Mouse (Mus musculus) MEL (cell line): ENCODE measurements around the gene Tnfrsf1b. TPM values are rescaled to one million over a fixed set of nuclear protein-coding genes. Genes with fewer than 3 reads are reported as not detected.

Experiments used
- DNase-seq: peaks from one replicate; pipeline ENCODE4 v3.0.0; 2011; ENCODE audit warnings: low read depth, low spot score
- H3K27ac ChIP-seq: 2 replicates; pipeline ENCODE4 v1.5.1; 2012; ENCODE audit warnings: low read depth, mild to moderate bottlenecking, control low read depth, low read length, moderate library complexity; ENCODE audit not compliant: control insufficient read depth
- H3K27me3 ChIP-seq, 2 experiments: fragments of 150-350 bp in 1 of 2; sonication (generic) in 1 of 2; 2 replicates each; pipeline ENCODE4 v1.6.1; 2012; ENCODE audit warnings: low read length in 2 of 2, mild to moderate bottlenecking in 2 of 2, improper control_type of control experiment in 1 of 2, moderate library complexity in 1 of 2; ENCODE audit not compliant: insufficient read depth in 2 of 2, control insufficient read depth in 1 of 2
- H3K36me3 ChIP-seq, 2 experiments: 2 replicates each; pipeline ENCODE4 v1.6.1; 2012 to 2014; ENCODE audit warnings: low read length in 2 of 2, improper control_type of control experiment in 1 of 2, inconsistent platforms in 1 of 2, mild to moderate bottlenecking in 1 of 2; ENCODE audit not compliant: insufficient read depth in 2 of 2, control insufficient read depth in 1 of 2
- H3K4me1 ChIP-seq, 2 experiments: fragments of 150-350 bp in 1 of 2; sonication (generic) in 1 of 2; 2 replicates each; pipeline ENCODE4 v1.6.1; 2012; ENCODE audit warnings: low read length in 2 of 2, improper control_type of control experiment in 1 of 2, mild to moderate bottlenecking in 1 of 2; ENCODE audit not compliant: insufficient read depth in 2 of 2, control insufficient read depth in 1 of 2
- H3K4me3 ChIP-seq, 2 experiments: fragments of 150-350 bp in 1 of 2; sonication (generic) in 1 of 2; 2 replicates each; pipeline ENCODE4 v1.5.1; 2012; ENCODE audit warnings: low read depth in 2 of 2, low read length in 2 of 2, mild to moderate bottlenecking in 2 of 2, moderate library complexity in 2 of 2, control low read depth in 1 of 2, improper control_type of control experiment in 1 of 2; ENCODE audit not compliant: control insufficient read depth in 1 of 2, insufficient read depth in 1 of 2
- H3K79me2 ChIP-seq: 2 replicates; pipeline ENCODE4 v1.6.1; 2012; ENCODE audit warnings: mild to moderate bottlenecking, low read length, moderate library complexity; ENCODE audit not compliant: control insufficient read depth, poor library complexity, insufficient read depth
- H3K9ac ChIP-seq: 2 replicates; pipeline ENCODE4 v1.6.1; 2012; ENCODE audit warnings: low read depth, mild to moderate bottlenecking, control low read depth, low read length, moderate library complexity; ENCODE audit not compliant: control insufficient read depth, poor library complexity, severe bottlenecking
- H3K9me3 ChIP-seq: fragments of 150-350 bp; sonication (generic); replicated peaks from 2 replicates; pipeline ENCODE4 v1.6.1; 2012; ENCODE audit warnings: mild to moderate bottlenecking, low read length, improper control_type of control experiment, moderate library complexity; ENCODE audit not compliant: insufficient read depth
- BHLHE40 ChIP-seq: IDR thresholded peaks from 2 replicates; pipeline ENCODE4 v1.6.1; 2012; ENCODE audit warnings: low read depth, mild to moderate bottlenecking, inconsistent platforms, low read length, improper control_type of control experiment, borderline replicate concordance
- EP300 ChIP-seq, 2 experiments: IDR thresholded peaks; 2 replicates each; pipeline ENCODE4 v1.6.1; 2011; ENCODE audit warnings: improper control_type of control experiment in 2 of 2, low read length in 2 of 2, low read depth in 1 of 2, mild to moderate bottlenecking in 1 of 2
- ETS1 ChIP-seq: IDR thresholded peaks from 2 replicates; pipeline ENCODE4 v1.6.1; 2012; ENCODE audit warnings: low read depth, mild to moderate bottlenecking, inconsistent platforms, low read length, improper control_type of control experiment, moderate library complexity
- HCFC1 ChIP-seq: IDR thresholded peaks from 2 replicates; pipeline ENCODE4 v1.6.1; 2012; ENCODE audit warnings: low read depth, mild to moderate bottlenecking, inconsistent platforms, low read length, improper control_type of control experiment, moderate library complexity
- KAT2A ChIP-seq: conservative IDR thresholded peaks from 2 replicates; pipeline ENCODE4 v1.6.1; 2012; ENCODE audit warnings: low read depth, low read length, improper control_type of control experiment, inconsistent platforms
- RAD21 ChIP-seq: IDR thresholded peaks from 2 replicates; pipeline ENCODE4 v1.6.1; 2011; ENCODE audit warnings: mild to moderate bottlenecking, low read depth, low read length, improper control_type of control experiment
- RCOR1 ChIP-seq: IDR thresholded peaks from 2 replicates; pipeline ENCODE4 v1.6.1; 2012; ENCODE audit warnings: low read depth, mild to moderate bottlenecking, inconsistent platforms, low read length, improper control_type of control experiment
- TAL1 ChIP-seq: IDR thresholded peaks from 2 replicates; pipeline ENCODE4 v1.6.1; 2012; ENCODE audit warnings: mild to moderate bottlenecking, inconsistent platforms, low read length, moderate library complexity, mixed read lengths
- TCF12 ChIP-seq: IDR thresholded peaks from 2 replicates; pipeline ENCODE4 v1.6.1; 2014; ENCODE audit warnings: low read depth, mild to moderate bottlenecking, inconsistent platforms, low read length, improper control_type of control experiment, moderate library complexity
- UBTF ChIP-seq: IDR thresholded peaks from 2 replicates; pipeline ENCODE4 v1.6.1; 2012; ENCODE audit warnings: low read depth, mild to moderate bottlenecking, inconsistent platforms, low read length, improper control_type of control experiment, moderate library complexity, borderline replicate concordance; ENCODE audit not compliant: insufficient read depth
- USF1 ChIP-seq: IDR thresholded peaks from 2 replicates; pipeline ENCODE4 v1.6.1; 2014; ENCODE audit warnings: low read depth, mild to moderate bottlenecking, inconsistent platforms, low read length, improper control_type of control experiment, moderate library complexity
- ZNF384 ChIP-seq: IDR thresholded peaks from 2 replicates; pipeline ENCODE4 v1.6.1; 2012; ENCODE audit warnings: low read depth, mild to moderate bottlenecking, inconsistent platforms, low read length, improper control_type of control experiment
- polyA plus RNA-seq, 2 experiments: library from polyadenylated mRNA; stranded (reverse) in 1 of 2; unstranded in 1 of 2; fragments of >175 nt in 1 of 2; fragments of >200 nt in 1 of 2; gene quantifications; 2 replicates each; pipeline versions ENCODE4 v1.2.1 to v1.2.4; 2012; ENCODE audit warnings: low replicate concordance in 2 of 2, low read depth in 1 of 2; ENCODE audit not compliant: insufficient read length in 2 of 2, insufficient read depth in 1 of 2, missing spikeins in 1 of 2
- total RNA-seq: library from RNA; depleted of rRNA; stranded (reverse); fragments of 300-350 nt; gene quantifications from 2 replicates; pipeline ENCODE4 v1.2.3, GENCODE M21; 2012

Gene Tnfrsf1b
- total and polyA plus RNA-seq, 3 experiments, result 0.58 to 1.2 TPM; not detected in 1

DNA sequence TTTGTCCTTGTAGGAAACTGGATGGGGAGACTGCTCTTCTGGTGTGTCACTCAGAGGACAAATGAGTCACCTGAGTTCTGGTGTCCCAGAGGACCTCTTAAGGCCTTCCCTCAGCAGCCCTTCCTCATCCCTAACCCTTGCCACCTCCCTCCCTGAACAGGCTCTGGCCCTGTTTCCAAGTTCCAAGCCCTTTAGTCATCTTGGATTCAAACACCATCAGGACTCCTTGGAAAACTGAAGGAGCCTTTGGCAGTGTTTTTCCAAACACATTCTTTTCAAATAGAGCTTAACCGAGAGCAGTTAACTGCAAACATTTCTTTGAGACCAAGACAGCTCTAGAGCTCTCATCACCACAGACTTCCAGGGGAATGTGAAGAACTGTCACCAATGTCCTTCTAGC lies 26.1 kb upstream of the Tnfrsf1b start:
- no peak overlapping the region for H3K4me3 ChIP-seq
- peaks cover 0 to 4% of the 10 kb centered on the region in 2 experiments; a peak in 1 of 4 replicates for H3K36me3 ChIP-seq

DNA sequence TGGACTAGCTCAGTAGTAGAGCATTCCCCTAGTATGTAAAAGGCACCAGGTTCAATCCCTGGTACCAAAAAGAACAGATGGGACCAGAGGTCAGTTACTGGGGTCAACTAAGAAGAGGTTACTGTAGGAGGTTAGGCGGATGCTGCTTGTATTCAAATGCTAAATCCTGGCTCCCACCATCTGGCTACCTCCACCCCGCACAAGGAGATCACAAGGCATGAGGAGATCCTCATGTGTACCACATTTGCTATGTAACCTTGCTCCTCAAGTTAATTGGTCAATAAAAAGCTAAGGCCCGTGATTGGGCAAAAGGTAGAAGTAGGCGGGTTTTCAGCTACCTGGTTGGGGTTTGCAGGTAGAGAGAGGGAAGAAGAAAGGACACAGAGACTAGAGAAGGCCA lies 25.0 kb upstream of the Tnfrsf1b start:
- Histone ChIP-seq H3K27ac (no peak overlapping the region), H3K4me3 (no peak overlapping the region), H3K9ac (no peak overlapping the region), H3K4me1 (peaks cover 0 to 5% of the 10 kb centered on the region in 2 experiments; a peak in 2 of 4 replicates), H3K9me3 (no peaks in the 10 kb centered on the region), H3K27me3 (no peaks in the 10 kb centered on the region), H3K36me3 (peaks cover 0 to 4% of the 10 kb centered on the region in 2 experiments; a peak in 1 of 4 replicates), H3K79me2 (no peaks in the 10 kb centered on the region)
- no peak for DNase-seq
- TF ChIP-seq TAL1 (no peak), ZNF384 (no peak), KAT2A (no peak), ETS1 (no peak), RAD21 (no peak)

More for the DNA sequence above, 26.1 kb upstream of the Tnfrsf1b start:
- no peak overlapping the region for H3K27ac ChIP-seq
- no peaks in the 10 kb centered on the region for H3K79me2 ChIP-seq
- no peak overlapping the region for H3K9ac ChIP-seq
- DNase-seq, result no peak
- TF ChIP-seq BHLHE40, result no peak
- no peak for TF ChIP-seq ZNF384
- TF ChIP-seq EP300 (IDR thresholded peaks at IDR 0.05; ENCODE audit: low read depth in 1 of 2, low read length in 2 of 2), result no peak
- TF ChIP-seq HCFC1, result no peak
- no peak for TF ChIP-seq RCOR1
- TF ChIP-seq USF1, result no peak
- no peak for TF ChIP-seq UBTF
- no peak for TF ChIP-seq TCF12
- TF ChIP-seq, all 39 proteins: peak for 0
- no peaks in the 10 kb centered on the region for H3K9me3 ChIP-seq
- H3K4me1 ChIP-seq, result peaks cover 0 to 6% of the 10 kb centered on the region in 2 experiments; a peak in 2 of 4 replicates
- no peaks in the 10 kb centered on the region for H3K27me3 ChIP-seq

DNA sequence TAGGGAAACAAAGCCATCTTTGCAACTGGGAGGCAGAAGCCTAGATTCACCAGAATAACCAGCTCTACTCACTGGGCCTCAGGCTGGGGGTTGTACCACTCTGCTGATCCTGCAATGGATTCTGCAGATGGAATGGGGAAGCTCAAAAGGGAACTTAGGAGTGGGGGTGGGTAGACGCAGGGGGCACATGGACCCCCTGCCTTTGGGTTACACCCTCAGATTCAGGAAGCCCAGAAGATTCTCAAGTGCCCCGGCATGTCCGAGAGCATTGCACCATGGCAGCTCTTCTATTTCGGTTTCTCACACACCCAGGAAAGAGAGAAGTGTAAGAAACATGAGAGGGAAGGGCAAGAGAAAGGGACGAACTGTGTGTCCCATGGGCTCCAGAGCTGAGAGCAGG lies 23.5 kb upstream of the Tnfrsf1b start:
- Histone ChIP-seq H3K4me3 (no peak overlapping the region), H3K4me1 (no peaks in the 10 kb centered on the region), H3K9me3 (no peaks in the 10 kb centered on the region)
- TF ChIP-seq UBTF, result no peak
- TF ChIP-seq, all 39 proteins: peak for 0
- H3K9ac ChIP-seq, result no peak overlapping the region
- H3K27ac ChIP-seq, result no peak overlapping the region
- no peaks in the 10 kb centered on the region for H3K27me3 ChIP-seq
- no peaks in the 10 kb centered on the region for H3K36me3 ChIP-seq
- no peaks in the 10 kb centered on the region for H3K79me2 ChIP-seq
- no peak for DNase-seq
